In the genomic region with DNA sequence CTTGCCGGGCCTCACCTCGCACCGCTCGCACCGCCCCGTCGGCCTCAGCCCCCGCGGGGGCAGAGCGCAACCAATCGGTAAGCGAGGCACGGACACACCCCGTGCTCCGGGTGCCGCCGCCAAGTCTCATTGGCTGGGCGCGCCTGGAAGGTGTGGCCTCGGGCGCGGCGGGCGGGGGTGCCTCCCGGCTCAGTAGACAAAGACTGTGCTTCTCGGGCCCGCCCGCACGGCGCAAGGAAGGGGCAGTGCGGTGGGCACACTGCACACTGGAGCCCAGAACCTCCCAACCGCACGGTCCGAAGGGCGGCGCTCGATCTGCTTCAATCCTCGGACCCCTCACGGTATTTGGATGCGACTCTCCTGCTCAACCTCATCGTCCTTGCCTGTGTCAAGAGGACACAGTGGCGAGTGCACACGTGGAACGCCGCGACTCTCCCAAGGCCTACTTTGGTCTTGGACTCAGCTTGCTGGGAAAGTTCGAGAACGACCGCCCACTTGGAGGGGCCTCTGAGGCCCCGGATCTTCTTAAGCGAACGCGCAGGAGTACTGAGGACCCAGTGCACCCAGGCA, we compare ENCODE assay signal across 1 mouse cellular context.
TF ChIP-seq lines count a peak whose summit lies in the region.

Gene Slc25a29, minus strand, starts transcription at position 44 of the 570 bp plus-strand sequence.
Gene Slc25a47, plus strand, starts transcription at position 207 of the 570 bp plus-strand sequence.

TF ChIP-seq in CH12.LX, 34 proteins besides CTCF, POLR2A, EP300 and RAD21:
- TF ChIP-seq HCFC1 (IDR thresholded peaks at IDR 0.05; ENCODE audit: low read depth, low read length) (no peak), MXI1 (IDR thresholded peaks at IDR 0.05; ENCODE audit: low read depth, low read length) (peak; percentile 95), MAFK (IDR thresholded peaks at IDR 0.05; ENCODE audit: insufficient replicate concordance, low read length) (no peak), MYC (IDR thresholded peaks at IDR 0.05; ENCODE audit: low read depth, low read length) (peak; percentile 90), PAX5 (IDR thresholded peaks at IDR 0.05; ENCODE audit: low read length) (no peak), ETS1 (conservative IDR thresholded peaks at IDR 0.05; ENCODE audit: low read depth, low read length) (no peak), MAX (IDR thresholded peaks at IDR 0.05; ENCODE audit: low read length) (peak; percentile 89), CHD2 (IDR thresholded peaks at IDR 0.05; ENCODE audit: low read length) (no peak; the same call in 1 of the 2 replicates), ZKSCAN1 (IDR thresholded peaks at IDR 0.05; ENCODE audit: borderline replicate concordance, low read depth, low read length) (no peak), NRF1 (IDR thresholded peaks at IDR 0.05; ENCODE audit: low read depth, low read length) (0 out of 2 replicates have a peak, but pooled peaks have one; percentile 3), SIN3A (IDR thresholded peaks at IDR 0.05; ENCODE audit: low read length) (peak; percentile 71), ZNF384 (IDR thresholded peaks at IDR 0.05; ENCODE audit: low read depth, low read length) (no peak), POLR2AphosphoS2 (IDR thresholded peaks at IDR 0.05; ENCODE audit: low read depth, low read length) (no peak), SMC3 (IDR thresholded peaks at IDR 0.05; ENCODE audit: low read depth, low read length) (no peak), ELF1 (IDR thresholded peaks at IDR 0.05; ENCODE audit: low read depth, low read length) (no peak; the same call in 1 of the 2 replicates), TCF12 (IDR thresholded peaks at IDR 0.05; ENCODE audit: low read depth, low read length) (peak; percentile 36), UBTF (IDR thresholded peaks at IDR 0.05; ENCODE audit: low read depth, low read length) (0 out of 2 replicates have a peak, but pooled peaks have one; percentile 19), MAZ (IDR thresholded peaks at IDR 0.05; ENCODE audit: low read depth, low read length) (peak; percentile 97), NELFE (IDR thresholded peaks at IDR 0.05; ENCODE audit: low read depth, low read length) (peak; percentile 66; the same call in 1 of the 2 replicates), TBP (conservative IDR thresholded peaks at IDR 0.05; ENCODE audit: low read depth, low read length) (no peak; the same call in 1 of the 2 replicates), KAT2A (IDR thresholded peaks at IDR 0.05; ENCODE audit: insufficient replicate concordance, low read length) (no peak), BHLHE40 (IDR thresholded peaks at IDR 0.05; ENCODE audit: low read depth, low read length) (no peak), IRF4 (IDR thresholded peaks at IDR 0.05; ENCODE audit: low read depth, low read length) (peak; percentile 15; the same call in 1 of the 2 replicates)
